Mouse (Mus musculus): Measurements from ENCODE around the gene D1Pas1. TPM values are rescaled to one million over a fixed set of nuclear protein-coding genes. Genes with fewer than 3 reads are reported as not detected.

Gene D1Pas1
- total RNA-seq, 2 experiments from 2014 or later: not detected

DNA sequence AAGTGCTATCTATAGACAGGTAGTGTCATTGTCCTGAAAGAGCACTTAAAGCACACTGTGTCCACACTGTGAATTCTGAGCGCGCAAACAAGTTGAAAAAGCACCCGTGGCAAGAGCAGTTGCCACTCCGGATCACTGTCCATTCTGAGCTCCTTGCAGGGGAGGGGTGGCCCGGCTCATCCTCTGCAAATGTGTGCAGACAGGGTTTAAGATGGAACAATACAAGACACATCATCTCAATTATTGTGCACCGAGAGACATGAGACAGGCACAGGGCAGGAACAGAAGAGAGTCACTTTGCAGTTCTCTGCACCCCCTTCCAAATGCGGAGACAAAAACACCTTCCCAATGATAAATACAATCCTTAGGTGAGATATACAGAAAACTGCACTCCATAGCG lies 19.3 kb downstream of the D1Pas1 start:
- DNase-seq (ENCODE audit: low spot score in 2 of 2): no peak

GRCm38 (mm10) chr1:186988281-186988682 lies 21.1 kb downstream of the D1Pas1 start:
- DNase-seq (ENCODE audit: low spot score in 2 of 2): no peak

GRCm38 (mm10) chr1:186988822-186989221 lies 21.6 kb downstream of the D1Pas1 start:
- no peak for DNase-seq (ENCODE audit: low spot score in 2 of 2)

DNA sequence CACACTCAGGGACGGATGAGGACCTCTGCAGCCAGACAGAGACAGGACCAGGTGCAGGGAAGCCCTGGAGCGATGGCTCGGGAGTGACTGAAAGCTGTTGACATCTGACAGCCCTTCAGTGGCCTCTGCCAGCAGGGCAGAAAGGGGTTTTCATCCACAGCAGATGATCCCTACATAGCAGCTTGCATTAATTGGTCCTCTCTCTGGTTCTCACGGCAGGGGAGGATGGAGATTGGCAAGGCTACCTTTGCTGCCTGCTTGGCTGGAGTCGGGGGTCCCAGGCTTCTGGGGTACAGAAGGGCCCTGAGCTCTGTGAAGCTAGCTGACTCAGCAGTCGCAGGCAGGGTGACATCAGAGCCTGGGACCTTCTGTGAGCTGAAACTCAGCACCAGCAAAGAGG lies 24.3 kb downstream of the D1Pas1 start:
- DNase-seq (ENCODE audit: low spot score in 2 of 2): no peak

DNA sequence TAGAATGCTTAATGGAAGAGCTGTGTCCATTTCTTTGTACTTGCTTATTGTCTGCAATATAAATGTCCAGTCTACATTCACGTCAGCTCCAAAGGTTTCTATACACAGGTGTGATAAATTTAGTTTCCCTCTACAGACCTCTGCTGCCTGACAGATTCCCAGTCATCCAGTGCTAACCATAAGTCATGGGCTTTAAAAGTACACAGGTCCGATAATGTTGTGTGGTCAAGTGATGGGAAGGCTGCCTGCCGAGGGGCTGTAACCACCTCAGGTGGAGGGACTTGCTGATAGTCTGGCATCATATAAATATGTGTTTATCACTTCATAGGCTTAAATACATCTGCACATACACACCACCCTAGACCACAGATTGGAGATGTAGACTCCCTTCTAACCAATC lies 24.9 kb downstream of the D1Pas1 start:
- no peak for DNase-seq (ENCODE audit: low spot score in 2 of 2)

GRCm38 (mm10) chr1:186997596-186998304 lies 30.5 kb downstream of the D1Pas1 start:
- no peak for DNase-seq (ENCODE audit: low spot score in 2 of 2)

- DNase-seq (ENCODE audit: low spot score in 2 of 2): no peak
Observed at GRCm38 (mm10) chr1:187003441-187003861, 36.2 kb downstream of the D1Pas1 start.

GRCm38 (mm10) chr1:187004306-187004705 lies 37.1 kb downstream of the D1Pas1 start:
- DNase-seq (ENCODE audit: low spot score in 2 of 2): no peak

- DNase-seq (ENCODE audit: low spot score in 2 of 2): no peak
Observed at GRCm38 (mm10) chr1:187006227-187006925, 39.2 kb downstream of the D1Pas1 start.

- no peak for DNase-seq (ENCODE audit: low spot score in 2 of 2)
Observed at GRCm38 (mm10) chr1:187008236-187008635, 41.0 kb downstream of the D1Pas1 start.

DNA sequence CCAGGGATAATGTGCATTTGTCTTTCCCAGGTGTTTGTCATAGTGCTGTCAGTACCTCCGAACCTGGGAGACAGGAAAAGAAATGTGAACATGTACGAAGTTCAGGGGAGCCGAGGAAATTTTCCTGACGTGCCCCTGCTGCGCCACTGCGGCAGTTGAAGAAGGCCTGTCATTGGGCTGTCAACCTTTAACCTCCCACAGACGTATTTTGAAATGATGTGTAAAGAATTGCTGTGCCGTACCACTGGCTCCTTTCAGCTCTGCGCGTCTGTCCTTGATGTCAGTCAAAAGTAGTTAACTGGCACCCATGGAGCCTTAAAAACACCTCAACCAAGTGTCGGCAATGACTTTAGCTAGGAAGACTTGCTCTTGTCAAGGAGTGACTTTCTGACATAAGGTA lies 42.9 kb downstream of the D1Pas1 start:
- no peak for DNase-seq (ENCODE audit: low spot score in 2 of 2)

DNA sequence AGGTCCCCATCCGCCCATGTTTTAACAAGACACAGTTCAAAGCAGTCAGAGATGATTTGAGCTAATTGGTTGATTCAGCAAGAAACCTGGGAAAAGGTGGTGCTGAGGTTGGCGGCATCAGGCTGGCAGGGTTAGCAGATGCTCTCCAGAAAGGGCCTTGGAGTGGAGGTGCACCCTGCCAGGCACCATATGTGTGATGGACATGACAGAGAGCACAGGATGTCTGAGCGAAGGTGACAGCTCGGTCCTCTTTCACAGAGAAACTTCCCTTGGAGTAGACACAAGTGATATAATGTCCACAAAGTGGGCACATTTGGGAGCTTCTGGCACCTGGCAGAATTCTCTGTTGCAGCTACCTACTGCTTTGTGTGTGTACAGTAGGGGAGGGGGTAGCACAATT lies 44.4 kb downstream of the D1Pas1 start:
- DNase-seq (ENCODE audit: low spot score in 2 of 2): no peak

GRCm38 (mm10) chr1:187014141-187014540 lies 46.9 kb downstream of the D1Pas1 start:
- DNase-seq (ENCODE audit: low spot score in 2 of 2): no peak

DNA sequence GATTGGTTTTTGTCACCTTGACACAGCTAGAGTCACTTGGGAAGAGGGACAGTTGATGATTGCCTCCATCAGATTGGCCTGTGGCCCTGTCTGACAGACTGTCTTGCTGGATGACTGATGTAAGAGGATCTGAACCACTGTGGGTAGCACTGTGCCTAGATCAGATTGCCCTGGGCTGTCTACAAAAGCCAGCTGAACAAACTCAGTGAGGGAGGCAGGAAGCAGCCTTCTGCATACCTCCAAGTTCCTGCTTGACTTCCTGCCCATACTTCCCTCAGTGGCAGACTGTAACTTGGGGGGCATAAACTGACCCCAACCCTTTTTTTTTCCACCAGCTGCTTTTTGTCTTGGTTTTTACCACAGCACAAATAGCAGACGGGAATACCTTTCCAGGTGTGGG lies 48.5 kb downstream of the D1Pas1 start:
- no peak for DNase-seq (ENCODE audit: low spot score in 2 of 2)

DNA sequence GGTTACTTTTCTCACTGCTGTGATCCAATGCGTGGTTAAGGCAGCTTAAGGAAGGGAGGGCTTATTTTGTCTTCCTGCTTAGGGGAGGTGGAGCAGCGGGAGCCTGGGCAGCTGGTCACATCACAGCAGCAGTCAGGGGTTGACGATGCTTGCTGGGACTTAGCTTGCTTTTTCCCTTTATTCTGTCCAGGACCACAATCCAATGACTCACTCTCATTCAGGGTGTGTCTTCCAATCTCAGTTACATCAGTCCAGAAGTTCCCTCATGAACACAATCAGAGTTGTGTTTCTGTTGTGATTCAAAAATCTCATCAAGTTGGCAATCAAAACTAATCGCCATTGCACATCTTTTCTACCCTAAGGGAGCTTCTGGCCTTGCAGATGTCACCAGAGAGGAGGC lies 48.9 kb downstream of the D1Pas1 start:
- no peak for DNase-seq (ENCODE audit: low spot score in 2 of 2)

GRCm38 (mm10) chr1:187020011-187020410 lies 52.8 kb downstream of the D1Pas1 start:
- DNase-seq (ENCODE audit: low spot score in 2 of 2): no peak

Other genes with a start within 250 kb of the D1Pas1 start
- gene Rrp15, start 218.1 kb upstream of the D1Pas1 start, total RNA-seq (2021): 10 to 100 TPM; 24.0 to 25.0 TPM
- gene Spata17, start 248.0 kb downstream of the D1Pas1 start, total RNA-seq (2021): not detected
- gene Gpatch2, start 248.1 kb downstream of the D1Pas1 start, total RNA-seq (2021): 10 to 100 TPM; 14.5 to 18.3 TPM